Mouse (Mus musculus) erythroid progenitor cell, adult 5-6 weeks (primary cell): Measurements from ENCODE around the gene Chchd5. TPM values are rescaled to one million over a fixed set of nuclear protein-coding genes. Genes with fewer than 3 reads are reported as not detected.

Source experiments
- total RNA-seq, 2 experiments: library from RNA; stranded (forward) in 1 of 2; stranded (reverse) in 1 of 2; fragments of 150-400 nt in 1 of 2; fragments of 186-747, 209-891 nt in 1 of 2; gene quantifications; 2 replicates each; pipeline versions ENCODE4 v1.2.3 to v1.2.4; 2015 to 2017; ENCODE audit warnings: low replicate concordance in 2 of 2

Gene Chchd5
- total RNA-seq, 2 experiments from 2014 or later: 7.0 to 11.3 TPM

Other genes starting within 250 kb of the Chchd5 start
- 1.8 TPM in 1 of 2 replicates, not detected in the other for gene Zc3h8, start 185.6 kb upstream of the Chchd5 start, total RNA-seq (2015; ENCODE audit: low replicate concordance)
- 2.1 TPM in 1 of 2 replicates, not detected in the other for gene Zc3h8, start 185.6 kb upstream of the Chchd5 start, total RNA-seq (2017; ENCODE audit: low replicate concordance)
- gene Zc3h6, start 162.3 kb upstream of the Chchd5 start, total RNA-seq (2015; ENCODE audit: low replicate concordance): 3.8 and 7.9 TPM in 2 replicates
- 3.2 and 4.9 TPM in 2 replicates for gene Zc3h6, start 162.3 kb upstream of the Chchd5 start, total RNA-seq (2017; ENCODE audit: low replicate concordance)
- gene Gm10762, start 162.0 kb upstream of the Chchd5 start, total RNA-seq (2015; ENCODE audit: low replicate concordance): 2.5 TPM in 1 of 2 replicates, not detected in the other
- gene Gm10762, start 162.0 kb upstream of the Chchd5 start, total RNA-seq (2017; ENCODE audit: low replicate concordance): 0.51 and 4.5 TPM in 2 replicates
- gene Vinac1, start 81.5 kb upstream of the Chchd5 start, total RNA-seq (2015; ENCODE audit: low replicate concordance): not detected in 2 replicates
- gene Vinac1, start 81.5 kb upstream of the Chchd5 start, total RNA-seq (2017; ENCODE audit: low replicate concordance): not detected in 2 replicates
- not detected in 2 replicates for gene Ttl, start 63.8 kb upstream of the Chchd5 start, total RNA-seq (2015; ENCODE audit: low replicate concordance)
- gene Ttl, start 63.8 kb upstream of the Chchd5 start, total RNA-seq (2017; ENCODE audit: low replicate concordance): 0.77 and 2.1 TPM in 2 replicates
- gene Polr1b, start 28.7 kb upstream of the Chchd5 start, total RNA-seq (2015; ENCODE audit: low replicate concordance): 2.1 and 2.5 TPM in 2 replicates
- 2.8 and 5.7 TPM in 2 replicates for gene Polr1b, start 28.7 kb upstream of the Chchd5 start, total RNA-seq (2017; ENCODE audit: low replicate concordance)
- gene Slc20a1, start 69.1 kb downstream of the Chchd5 start, total RNA-seq (2015; ENCODE audit: low replicate concordance): 242 and 248 TPM in 2 replicates
- gene Slc20a1, start 69.1 kb downstream of the Chchd5 start, total RNA-seq (2017; ENCODE audit: low replicate concordance): 739 and 881 TPM in 2 replicates
- gene Ckap2l, start 167.5 kb downstream of the Chchd5 start, total RNA-seq (2015; ENCODE audit: low replicate concordance): 286 and 290 TPM in 2 replicates
- 162 and 200 TPM in 2 replicates for gene Ckap2l, start 167.5 kb downstream of the Chchd5 start, total RNA-seq (2017; ENCODE audit: low replicate concordance)
- gene Il1a, start 180.3 kb downstream of the Chchd5 start, total RNA-seq (2015; ENCODE audit: low replicate concordance): not detected in 2 replicates
- 0.51 and 1.1 TPM in 2 replicates for gene Il1a, start 180.3 kb downstream of the Chchd5 start, total RNA-seq (2017; ENCODE audit: low replicate concordance)
- 1.1 and 7.5 TPM in 2 replicates for gene Il1b, start 241.4 kb downstream of the Chchd5 start, total RNA-seq (2015; ENCODE audit: low replicate concordance)
- gene Il1b, start 241.4 kb downstream of the Chchd5 start, total RNA-seq (2017; ENCODE audit: low replicate concordance): 2.3 TPM in 1 of 2 replicates, not detected in the other